Mouse (Mus musculus): Measurements from ENCODE around the gene Vmn1r220. TPM values are rescaled to one million over a fixed set of nuclear protein-coding genes. Genes with fewer than 3 reads are reported as not detected.

Vmn1r220 gene
- polyA plus RNA-seq, 1 experiment from 2014 or later: not detected

Other genes with a start within 250 kb of the Vmn1r220 start
- not detected in 2 replicates for gene Vmn1r213, start 180.3 kb downstream of the Vmn1r220 start, polyA plus RNA-seq (2016; fragmentation: Nextera tagmentation; extraction: Ambion mirVana)
- not detected in 2 replicates for gene Vmn1r214, start 157.6 kb downstream of the Vmn1r220 start, polyA plus RNA-seq (2016; fragmentation: Nextera tagmentation; extraction: Ambion mirVana)
- not detected in 2 replicates for gene Vmn1r215, start 120.0 kb downstream of the Vmn1r220 start, polyA plus RNA-seq (2016; fragmentation: Nextera tagmentation; extraction: Ambion mirVana)
- not detected in 2 replicates for gene Vmn1r217, start 69.7 kb downstream of the Vmn1r220 start, polyA plus RNA-seq (2016; fragmentation: Nextera tagmentation; extraction: Ambion mirVana)
- gene Vmn1r218, start 54.8 kb downstream of the Vmn1r220 start, polyA plus RNA-seq (2016; fragmentation: Nextera tagmentation; extraction: Ambion mirVana): not detected in 2 replicates
- gene Vmn1r219, start 28.7 kb downstream of the Vmn1r220 start, polyA plus RNA-seq (2016; fragmentation: Nextera tagmentation; extraction: Ambion mirVana): not detected in 2 replicates
- gene Vmn1r221, start 26.2 kb upstream of the Vmn1r220 start, polyA plus RNA-seq (2016; fragmentation: Nextera tagmentation; extraction: Ambion mirVana): not detected in 2 replicates
- not detected in 2 replicates for gene Vmn1r222, start 48.0 kb upstream of the Vmn1r220 start, polyA plus RNA-seq (2016; fragmentation: Nextera tagmentation; extraction: Ambion mirVana)
- not detected in 2 replicates for gene Vmn1r223, start 59.2 kb upstream of the Vmn1r220 start, polyA plus RNA-seq (2016; fragmentation: Nextera tagmentation; extraction: Ambion mirVana)
- 70.7 and 75.5 TPM in 2 replicates for gene Zfp322a, start 181.2 kb upstream of the Vmn1r220 start, polyA plus RNA-seq (2016; fragmentation: Nextera tagmentation; extraction: Ambion mirVana)
- gene Abt1, start 235.9 kb upstream of the Vmn1r220 start, polyA plus RNA-seq (2016; fragmentation: Nextera tagmentation; extraction: Ambion mirVana): 14.4 and 15.2 TPM in 2 replicates